Mouse (Mus musculus): ENCODE measurements at regions not wholly inside any gene's neighbourhood (a gene's known extent, or its start where the extent isn't known, plus 50 kb on each side); places are given as distances from the start of the nearest gene placed in this dataset.

- H3K9ac ChIP-seq (ENCODE audit: low read depth, poor library complexity, severe bottlenecking), result no peak overlapping the region
- H3K27me3 ChIP-seq (ENCODE audit: control insufficient read depth, insufficient read depth, low read length, poor library complexity, severe bottlenecking), result no peaks in the 10 kb centered on the region
- no peaks in the 10 kb centered on the region for H3K36me3 ChIP-seq (ENCODE audit: control insufficient read depth, insufficient read depth, low read length, poor library complexity, severe bottlenecking)
- no peaks in the 10 kb centered on the region for H3K4me1 ChIP-seq (ENCODE audit: control insufficient read depth, insufficient read depth, low read length)
- TF ChIP-seq CTCF (IDR thresholded peaks at IDR 0.05; ENCODE audit: low read depth, low read length), result no peak
- TF ChIP-seq EP300 (IDR thresholded peaks at IDR 0.05; ENCODE audit: insufficient read depth, low read depth, low read length), result no peak
- no peak for TF ChIP-seq POLR2A (IDR thresholded peaks at IDR 0.05; ENCODE audit: insufficient read depth, low read length)
- H3K27ac ChIP-seq (ENCODE audit: insufficient read depth, low read length), result no peak overlapping the region
- H3K9me3 ChIP-seq (replicated peaks; ENCODE audit: control insufficient read depth, insufficient read depth, low read length, poor library complexity, severe bottlenecking), result 0 out of 2 replicates have a peak, but pooled peaks cover 2% of the 10 kb centered on the region
- H3K4me3 ChIP-seq (ENCODE audit: low read depth, low read length), result no peak overlapping the region
Observed at GRCm38 (mm10) chr14:78197483-78197882, 108.7 kb upstream of the Fam216b start.

GRCm38 (mm10) chr14:78179576-78179975 lies 90.8 kb upstream of the Fam216b start:
- Histone ChIP-seq H3K4me1 (ENCODE audit: control insufficient read depth, insufficient read depth, low read length) (no peaks in the 10 kb centered on the region), H3K36me3 (ENCODE audit: control insufficient read depth, insufficient read depth, low read length, poor library complexity, severe bottlenecking) (no peaks in the 10 kb centered on the region), H3K9ac (ENCODE audit: low read depth, poor library complexity, severe bottlenecking) (no peak overlapping the region), H3K27me3 (ENCODE audit: control insufficient read depth, insufficient read depth, low read length, poor library complexity, severe bottlenecking) (no peaks in the 10 kb centered on the region), H3K4me3 (ENCODE audit: low read depth, low read length) (no peak overlapping the region), H3K9me3 (replicated peaks; ENCODE audit: control insufficient read depth, insufficient read depth, low read length, poor library complexity, severe bottlenecking) (no peaks in the 10 kb centered on the region), H3K27ac (ENCODE audit: insufficient read depth, low read length) (no peak overlapping the region)
- TF ChIP-seq CTCF (IDR thresholded peaks at IDR 0.05; ENCODE audit: low read depth, low read length) (no peak), EP300 (IDR thresholded peaks at IDR 0.05; ENCODE audit: insufficient read depth, low read depth, low read length) (no peak)

GRCm38 (mm10) chr14:78173451-78173850 lies 84.6 kb upstream of the Fam216b start:
- Histone ChIP-seq H3K9ac (ENCODE audit: low read depth, poor library complexity, severe bottlenecking) (no peak overlapping the region), H3K9me3 (replicated peaks; ENCODE audit: control insufficient read depth, insufficient read depth, low read length, poor library complexity, severe bottlenecking) (no peaks in the 10 kb centered on the region), H3K4me1 (ENCODE audit: control insufficient read depth, insufficient read depth, low read length) (no peaks in the 10 kb centered on the region), H3K27me3 (ENCODE audit: control insufficient read depth, insufficient read depth, low read length, poor library complexity, severe bottlenecking) (no peaks in the 10 kb centered on the region), H3K27ac (ENCODE audit: insufficient read depth, low read length) (no peak overlapping the region), H3K4me3 (ENCODE audit: low read depth, low read length) (no peak overlapping the region), H3K36me3 (ENCODE audit: control insufficient read depth, insufficient read depth, low read length, poor library complexity, severe bottlenecking) (no peaks in the 10 kb centered on the region)
- TF ChIP-seq CTCF (IDR thresholded peaks at IDR 0.05; ENCODE audit: low read depth, low read length), result no peak
- TF ChIP-seq POLR2A (IDR thresholded peaks at IDR 0.05; ENCODE audit: insufficient read depth, low read length), result no peak
- no peak for TF ChIP-seq EP300 (IDR thresholded peaks at IDR 0.05; ENCODE audit: insufficient read depth, low read depth, low read length)

- Histone ChIP-seq H3K4me1 (ENCODE audit: control insufficient read depth, insufficient read depth, low read length) (no peaks in the 10 kb centered on the region), H3K4me3 (ENCODE audit: low read depth, low read length) (no peak overlapping the region), H3K27me3 (ENCODE audit: control insufficient read depth, insufficient read depth, low read length, poor library complexity, severe bottlenecking) (no peaks in the 10 kb centered on the region), H3K9ac (ENCODE audit: low read depth, poor library complexity, severe bottlenecking) (no peak overlapping the region), H3K9me3 (replicated peaks; ENCODE audit: control insufficient read depth, insufficient read depth, low read length, poor library complexity, severe bottlenecking) (no peaks in the 10 kb centered on the region), H3K27ac (ENCODE audit: insufficient read depth, low read length) (no peak overlapping the region), H3K36me3 (ENCODE audit: control insufficient read depth, insufficient read depth, low read length, poor library complexity, severe bottlenecking) (no peaks in the 10 kb centered on the region)
- TF ChIP-seq POLR2A (IDR thresholded peaks at IDR 0.05; ENCODE audit: insufficient read depth, low read length), result no peak
- no peak for TF ChIP-seq EP300 (IDR thresholded peaks at IDR 0.05; ENCODE audit: insufficient read depth, low read depth, low read length)
- TF ChIP-seq CTCF (IDR thresholded peaks at IDR 0.05; ENCODE audit: low read depth, low read length), result no peak
Observed at GRCm38 (mm10) chr14:78172956-78173355, 84.1 kb upstream of the Fam216b start.

- peaks cover 5% of the 10 kb centered on the region for H3K9me3 ChIP-seq (replicated peaks; ENCODE audit: control insufficient read depth, insufficient read depth, low read length, poor library complexity, severe bottlenecking)
- H3K4me1 ChIP-seq (ENCODE audit: control insufficient read depth, insufficient read depth, low read length), result no peaks in the 10 kb centered on the region
- H3K27me3 ChIP-seq (ENCODE audit: control insufficient read depth, insufficient read depth, low read length, poor library complexity, severe bottlenecking), result no peaks in the 10 kb centered on the region
Observed at GRCm38 (mm10) chr14:78160819-78161218, 72.0 kb upstream of the Fam216b start.

GRCm38 (mm10) chr14:78159567-78159966 lies 70.8 kb upstream of the Fam216b start:
- Histone ChIP-seq H3K27me3 (ENCODE audit: control insufficient read depth, insufficient read depth, low read length, poor library complexity, severe bottlenecking) (no peaks in the 10 kb centered on the region), H3K27ac (ENCODE audit: insufficient read depth, low read length) (no peak overlapping the region), H3K4me1 (ENCODE audit: control insufficient read depth, insufficient read depth, low read length) (no peaks in the 10 kb centered on the region), H3K9me3 (replicated peaks; ENCODE audit: control insufficient read depth, insufficient read depth, low read length, poor library complexity, severe bottlenecking) (peaks cover 5% of the 10 kb centered on the region), H3K36me3 (ENCODE audit: control insufficient read depth, insufficient read depth, low read length, poor library complexity, severe bottlenecking) (no peaks in the 10 kb centered on the region), H3K9ac (ENCODE audit: low read depth, poor library complexity, severe bottlenecking) (no peak overlapping the region), H3K4me3 (ENCODE audit: low read depth, low read length) (no peak overlapping the region)
- TF ChIP-seq EP300 (IDR thresholded peaks at IDR 0.05; ENCODE audit: insufficient read depth, low read depth, low read length), result no peak

More at GRCm38 (mm10) chr14:78160819-78161218, 72.0 kb upstream of the Fam216b start:
- Histone ChIP-seq H3K9ac (ENCODE audit: low read depth, poor library complexity, severe bottlenecking) (no peak overlapping the region), H3K36me3 (ENCODE audit: control insufficient read depth, insufficient read depth, low read length, poor library complexity, severe bottlenecking) (no peaks in the 10 kb centered on the region), H3K27ac (ENCODE audit: insufficient read depth, low read length) (no peak overlapping the region), H3K4me3 (ENCODE audit: low read depth, low read length) (no peak overlapping the region)
- TF ChIP-seq CTCF (IDR thresholded peaks at IDR 0.05; ENCODE audit: low read depth, low read length) (no peak), POLR2A (IDR thresholded peaks at IDR 0.05; ENCODE audit: insufficient read depth, low read length) (no peak)

All from ES-Bruce4 (cell line).